Mouse (Mus musculus) neural tube, embryonic 15.5 days (tissue): ENCODE results near the gene Kitl. TPM values are rescaled to one million over a fixed set of nuclear protein-coding genes. Genes with fewer than 3 reads are reported as not detected.

ENCODE experiments used
- ATAC-seq: fragments of 200-750 bp; cut with Nextera tagmentation; 2 replicates; pipeline ENCODE4 v1.8.0; 2017; ENCODE audit warnings: mild to moderate bottlenecking, moderate TSS enrichment, moderate library complexity; ENCODE audit not compliant: low FRiP score
- H3K27ac ChIP-seq: fragments of 300-500 bp; sonication (generic); replicated peaks from 2 replicates; pipeline ENCODE4 v1.5.1; 2015; ENCODE audit warnings: mild to moderate bottlenecking, inconsistent platforms
- H3K27me3 ChIP-seq: fragments of 300-500 bp; sonication (generic); replicated peaks from 2 replicates; pipeline ENCODE4 v1.6.1; 2015; ENCODE audit warnings: inconsistent platforms
- H3K36me3 ChIP-seq: fragments of 300-500 bp; sonication (generic); 2 replicates; pipeline ENCODE4 v1.6.1; 2015; ENCODE audit warnings: inconsistent platforms
- H3K4me1 ChIP-seq: fragments of 300-500 bp; sonication (generic); 2 replicates; pipeline ENCODE4 v1.6.1; 2015; ENCODE audit warnings: inconsistent platforms
- H3K4me2 ChIP-seq: fragments of 300-500 bp; sonication (generic); 2 replicates; pipeline ENCODE4 v1.6.1; 2015; ENCODE audit warnings: inconsistent platforms, mild to moderate bottlenecking, moderate library complexity
- H3K4me3 ChIP-seq: fragments of 300-500 bp; sonication (generic); replicated peaks from 2 replicates; pipeline ENCODE4 v1.5.1; 2015; ENCODE audit warnings: mild to moderate bottlenecking, inconsistent platforms
- H3K9ac ChIP-seq: fragments of 300-500 bp; sonication (generic); replicated peaks from 2 replicates; pipeline ENCODE4 v1.6.1; 2015; ENCODE audit warnings: mild to moderate bottlenecking, inconsistent platforms
- H3K9me3 ChIP-seq: fragments of 300-500 bp; sonication (generic); replicated peaks from 2 replicates; pipeline ENCODE4 v1.6.1; 2016; ENCODE audit warnings: inconsistent platforms
- WGBS: fragments of 180-500 bp; shearing (Covaris S2); methylation state at CpG from one replicate; pipeline ENCODE4 v1.1.7; 2015; ENCODE audit warnings: mixed read lengths; 5-methylcytosine and 5-hydroxymethylcytosine counted together
- polyA plus RNA-seq: library from polyadenylated mRNA; unstranded; fragments of >200 nt; fragmentation: Nextera tagmentation; extraction: Ambion mirVana; gene quantifications from 2 replicates; pipeline ENCODE4 v1.2.1, GENCODE M21; 2015

Kitl gene
- polyA plus RNA-seq, 1 experiment from 2014 or later, result 24.5 TPM

DNA sequence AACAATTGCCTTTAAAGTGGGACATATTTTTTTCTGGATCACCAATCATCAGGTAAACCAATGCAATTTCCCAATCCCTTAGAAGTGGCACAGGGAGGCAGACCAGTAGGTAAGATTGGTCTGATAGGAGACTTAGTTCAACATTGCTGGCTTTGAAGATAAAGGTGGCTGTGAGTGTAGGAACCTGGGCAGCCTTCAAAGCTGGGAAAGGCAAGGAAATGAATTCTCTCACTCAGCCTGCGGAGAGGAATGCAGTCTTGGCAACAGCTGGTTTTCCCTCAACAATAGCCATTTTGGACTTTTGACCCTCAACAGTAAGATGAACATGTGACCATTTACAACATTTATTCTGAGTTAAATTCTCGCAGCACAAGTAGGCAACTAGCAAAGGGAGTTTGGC lies 1.3 kb upstream of the Kitl start:
- H3K27me3 ChIP-seq, result peaks cover 7% of the 10 kb centered on the region; the same call in 1 of the 2 replicates
- H3K4me3 ChIP-seq, result no peak overlapping the region
- no peaks in the 10 kb centered on the region for H3K9me3 ChIP-seq
- WGBS, result 46% methylated on average over 2 of the region's 2 CpGs
- H3K27ac ChIP-seq, result no peak overlapping the region
- H3K4me1 ChIP-seq, result peaks cover 11% of the 10 kb centered on the region
- no peak overlapping the region for H3K9ac ChIP-seq
- H3K36me3 ChIP-seq, result no peaks in the 10 kb centered on the region
- ATAC-seq, result no peak
- no peak overlapping the region for H3K4me2 ChIP-seq

DNA sequence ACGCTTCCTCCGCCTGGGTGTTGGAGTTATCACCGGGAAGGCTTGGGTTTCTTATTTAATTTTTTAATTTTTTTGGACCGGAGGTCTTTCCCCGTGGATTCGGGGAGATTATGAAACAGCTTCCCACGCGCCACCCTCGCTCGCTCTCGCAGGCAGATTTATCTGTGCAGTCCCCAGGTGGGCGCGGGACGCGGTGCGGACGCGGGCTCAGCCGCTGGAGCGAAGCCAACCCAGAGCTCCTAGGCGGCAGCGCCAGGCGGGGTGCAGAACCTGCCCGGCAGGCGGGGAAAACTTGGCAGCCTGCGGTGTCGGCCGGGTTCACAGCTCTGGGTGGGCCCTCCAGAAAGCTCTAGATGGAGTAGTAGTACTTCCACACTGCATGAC lies 888 bp downstream of the Kitl start:
- WGBS, result under 1% methylated on average over 28 of the region's 28 CpGs

DNA sequence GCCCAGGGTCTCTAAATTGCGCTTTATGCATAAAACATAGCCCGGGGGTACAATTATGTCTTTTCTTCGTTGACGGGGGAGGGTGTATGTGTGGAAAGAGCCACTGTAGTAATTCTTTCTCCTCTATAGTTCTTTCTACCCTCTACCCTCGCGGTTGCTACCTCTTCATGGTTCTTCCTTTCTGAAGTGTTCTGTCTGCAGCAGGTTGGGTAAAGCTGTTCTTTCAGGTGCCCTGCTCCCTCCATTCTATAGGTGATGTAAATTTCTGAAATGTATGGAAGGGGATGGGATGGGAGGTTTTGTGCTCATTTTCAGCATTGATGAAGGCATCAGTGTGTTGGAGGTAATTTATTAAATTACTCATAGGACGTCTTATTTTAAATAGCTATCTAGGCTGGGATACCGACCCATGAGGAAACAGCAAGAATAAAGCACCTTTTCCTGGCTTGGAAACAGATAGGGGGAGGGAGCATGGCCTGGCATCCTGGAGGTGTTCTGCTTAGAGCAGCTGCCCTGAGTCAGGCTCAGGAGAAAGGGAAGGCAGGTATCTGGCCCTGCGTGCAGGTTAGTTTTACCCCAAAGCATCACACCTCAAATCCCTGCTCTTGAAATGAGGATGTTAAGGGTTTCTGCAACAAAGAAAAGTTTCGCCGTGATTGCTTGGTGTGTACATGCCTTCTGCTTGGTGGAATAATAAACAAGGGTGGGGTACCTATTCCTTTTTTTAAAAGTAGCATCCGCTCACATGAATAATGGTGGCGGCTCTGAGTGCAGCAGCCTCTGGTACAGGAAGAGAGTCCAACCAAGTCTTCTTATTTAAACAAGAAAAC lies 1.7 kb downstream of the Kitl start:
- Histone ChIP-seq H3K9ac (peak overlapping the region; percentile 34; the same call in 1 of the 2 replicates), H3K4me2 (peak overlapping the region; percentile 94), H3K4me1 (peaks cover 23% of the 10 kb centered on the region), H3K27me3 (peaks cover 10% of the 10 kb centered on the region; the same call in 1 of the 2 replicates), H3K27ac (0 out of 2 replicates have a peak overlapping the region, but pooled peaks have one; percentile 18), H3K9me3 (no peaks in the 10 kb centered on the region), H3K4me3 (peak overlapping the region; percentile 79), H3K36me3 (no peaks in the 10 kb centered on the region)
- whole genome bisulfite sequencing, result 12% methylated on average over 13 of the region's 13 CpGs
- no peak for ATAC-seq

More for the DNA sequence above, 888 bp downstream of the Kitl start:
- H3K36me3 ChIP-seq, result no peaks in the 10 kb centered on the region
- H3K27ac ChIP-seq, result peak overlapping the region; percentile 77
- peak; percentile 54 for ATAC-seq
- H3K4me2 ChIP-seq, result peak overlapping the region; percentile 94
- H3K27me3 ChIP-seq, result peaks cover 10% of the 10 kb centered on the region; the same call in 1 of the 2 replicates
- peaks cover 21% of the 10 kb centered on the region for H3K4me1 ChIP-seq
- no peaks in the 10 kb centered on the region for H3K9me3 ChIP-seq
- H3K4me3 ChIP-seq, result peak overlapping the region; percentile 79
- peak overlapping the region; percentile 70 for H3K9ac ChIP-seq

DNA sequence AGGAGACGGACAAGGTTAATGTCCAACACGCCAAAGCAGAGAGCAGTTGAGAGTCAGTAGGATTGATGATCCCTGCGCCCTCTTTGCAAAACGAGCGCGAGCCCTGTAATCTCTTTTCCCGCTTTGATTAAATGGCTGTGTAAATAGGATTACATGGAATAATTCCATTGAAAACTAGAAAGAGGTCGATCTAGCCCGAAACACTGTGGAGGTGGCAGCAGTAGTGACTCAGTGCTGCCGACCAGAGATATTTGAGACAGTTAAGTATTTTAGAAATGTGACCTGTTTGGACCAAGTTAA lies 2.3 kb downstream of the Kitl start:
- H3K27ac ChIP-seq, result no peak overlapping the region
- no peaks in the 10 kb centered on the region for H3K9me3 ChIP-seq
- ATAC-seq, result no peak
- no peaks in the 10 kb centered on the region for H3K36me3 ChIP-seq
- H3K9ac ChIP-seq, result peak overlapping the region; percentile 34; the same call in 1 of the 2 replicates
- peaks cover 29% of the 10 kb centered on the region for H3K4me1 ChIP-seq
- peak overlapping the region; percentile 94 for H3K4me2 ChIP-seq
- peak overlapping the region; percentile 79 for H3K4me3 ChIP-seq
- 3% methylated on average over 10 of the region's 10 CpGs for WGBS
- peaks cover 10% of the 10 kb centered on the region; the same call in 1 of the 2 replicates for H3K27me3 ChIP-seq

DNA sequence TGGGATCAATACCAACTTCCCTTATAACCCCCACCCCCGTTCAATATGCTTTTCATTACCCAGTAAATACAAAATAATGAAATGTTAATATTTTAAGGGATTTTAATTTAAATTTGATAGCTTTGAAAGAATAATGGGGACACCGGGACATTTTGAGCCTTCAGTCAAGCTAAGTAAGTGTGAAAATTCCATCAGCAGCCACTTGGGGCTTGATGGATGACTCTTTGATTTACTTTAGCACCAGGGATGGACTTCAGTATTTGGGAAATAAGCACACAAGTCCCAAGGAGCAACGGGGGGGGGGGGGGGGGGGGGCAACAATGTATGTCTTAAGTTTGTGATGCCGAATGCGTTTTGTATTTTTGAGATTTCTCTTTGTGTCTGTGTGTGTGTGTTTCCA lies 3.1 kb downstream of the Kitl start:
- H3K27me3 ChIP-seq, result peaks cover 10% of the 10 kb centered on the region; the same call in 1 of the 2 replicates

DNA sequence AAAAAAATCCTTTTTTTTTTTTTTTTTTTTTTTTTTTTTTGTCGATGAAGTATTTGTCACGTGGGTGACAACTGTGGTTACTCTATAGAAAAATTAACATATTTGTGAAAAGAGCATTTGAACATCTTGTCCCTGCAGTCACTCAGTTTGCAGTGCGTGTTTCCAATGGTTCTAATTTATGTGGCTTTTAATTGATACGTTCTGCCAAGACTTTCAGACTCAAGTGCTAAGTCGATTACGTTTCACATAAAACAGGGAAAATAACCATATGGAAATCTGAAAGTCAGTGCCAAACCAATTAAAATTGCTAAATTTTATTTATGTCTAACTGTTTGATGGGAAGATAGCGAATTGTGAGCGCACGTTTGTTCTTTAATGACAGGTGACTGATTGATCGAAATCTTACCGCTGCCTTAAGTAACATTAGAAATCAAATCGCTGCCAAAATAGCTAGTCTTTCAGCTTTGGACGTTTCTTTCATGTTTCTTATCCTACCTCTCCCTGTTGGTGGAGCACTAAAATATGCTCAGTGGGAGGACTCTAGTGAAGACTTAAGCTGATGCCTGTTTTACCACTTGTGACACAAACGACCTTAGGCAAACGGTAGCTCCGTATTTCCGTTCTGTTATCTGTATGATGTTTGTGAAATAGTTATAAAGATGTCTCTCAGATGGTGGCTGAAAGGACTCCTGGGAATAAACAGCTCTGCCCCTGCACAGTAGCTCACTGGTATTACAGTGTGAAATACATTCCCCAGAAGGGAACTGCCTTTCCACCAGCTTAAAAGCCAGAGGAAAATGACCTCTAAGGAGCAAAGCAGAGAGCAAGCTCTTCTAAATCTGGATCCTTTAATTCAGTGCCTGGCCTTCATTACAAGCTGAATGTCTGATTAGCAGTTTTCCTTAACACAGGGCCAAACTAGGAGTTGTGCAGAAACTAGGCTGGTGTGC lies 4.1 kb downstream of the Kitl start:
- Histone ChIP-seq H3K4me2 (peak overlapping the region; percentile 94), H3K4me1 (peaks cover 30% of the 10 kb centered on the region), H3K9ac (no peak overlapping the region), H3K9me3 (no peaks in the 10 kb centered on the region), H3K27ac (no peak overlapping the region), H3K27me3 (0 out of 2 replicates have a peak, but pooled peaks cover 3% of the 10 kb centered on the region), H3K36me3 (no peaks in the 10 kb centered on the region), H3K4me3 (no peak overlapping the region)
- 34% methylated on average over 17 of the region's 17 CpGs for WGBS
- no peak for ATAC-seq

More for the DNA sequence above, 3.1 kb downstream of the Kitl start:
- H3K4me2 ChIP-seq, result peak overlapping the region; percentile 94
- no peak overlapping the region for H3K9ac ChIP-seq
- peak overlapping the region; percentile 9; the same call in 1 of the 2 replicates for H3K4me3 ChIP-seq
- H3K4me1 ChIP-seq, result peaks cover 30% of the 10 kb centered on the region
- no peak overlapping the region for H3K27ac ChIP-seq
- H3K36me3 ChIP-seq, result no peaks in the 10 kb centered on the region
- WGBS, result 30% methylated on average over 5 of the region's 5 CpGs
- no peaks in the 10 kb centered on the region for H3K9me3 ChIP-seq
- no peak for ATAC-seq

DNA sequence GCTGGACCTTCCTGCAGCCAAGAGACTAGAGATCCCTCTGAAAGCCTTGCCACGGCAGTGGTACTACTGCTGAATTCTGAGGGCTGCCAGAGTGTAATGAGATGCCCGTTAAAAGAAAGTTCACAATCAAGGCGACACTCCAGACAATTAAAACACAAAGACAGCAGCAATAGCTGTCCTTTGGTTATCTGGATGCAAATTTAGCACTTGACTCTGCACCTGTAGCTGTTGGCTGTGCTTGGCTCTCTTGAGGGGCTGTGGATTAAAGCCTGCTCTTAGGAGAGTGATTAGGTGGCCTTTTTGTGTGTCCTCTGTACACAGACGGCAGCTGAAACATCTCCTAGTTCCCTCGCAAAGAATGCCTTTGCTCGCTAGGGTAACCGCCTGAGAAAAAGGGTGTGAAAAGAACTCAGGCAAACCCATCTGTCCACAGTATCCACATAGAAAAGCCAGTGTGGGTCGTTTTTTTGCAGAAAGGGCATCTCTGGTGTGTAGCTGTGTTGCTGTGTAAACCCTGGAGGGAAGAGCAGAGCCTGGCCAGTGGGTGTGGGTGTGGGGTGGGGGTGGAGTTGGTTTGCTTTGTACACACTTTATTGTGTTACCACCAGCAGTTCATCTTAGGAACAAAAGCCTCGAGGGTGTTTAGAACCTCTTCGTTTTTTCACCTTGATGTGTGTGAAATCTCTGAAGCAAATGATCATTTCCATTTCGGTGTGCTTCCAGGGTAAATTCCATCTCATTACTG lies 6.8 kb downstream of the Kitl start:
- H3K9ac ChIP-seq, result no peak overlapping the region
- H3K4me3 ChIP-seq, result no peak overlapping the region
- WGBS, result 10% methylated on average over 11 of the region's 11 CpGs
- peaks cover 25% of the 10 kb centered on the region for H3K4me1 ChIP-seq
- peak; percentile 49 for ATAC-seq
- no peaks in the 10 kb centered on the region for H3K9me3 ChIP-seq
- 0 out of 2 replicates have a peak overlapping the region, but pooled peaks have one; percentile 2 for H3K4me2 ChIP-seq
- 0 out of 2 replicates have a peak overlapping the region, but pooled peaks have one; percentile 37 for H3K27ac ChIP-seq
- no peaks in the 10 kb centered on the region for H3K36me3 ChIP-seq
- H3K27me3 ChIP-seq, result 0 out of 2 replicates have a peak, but pooled peaks cover 3% of the 10 kb centered on the region

DNA sequence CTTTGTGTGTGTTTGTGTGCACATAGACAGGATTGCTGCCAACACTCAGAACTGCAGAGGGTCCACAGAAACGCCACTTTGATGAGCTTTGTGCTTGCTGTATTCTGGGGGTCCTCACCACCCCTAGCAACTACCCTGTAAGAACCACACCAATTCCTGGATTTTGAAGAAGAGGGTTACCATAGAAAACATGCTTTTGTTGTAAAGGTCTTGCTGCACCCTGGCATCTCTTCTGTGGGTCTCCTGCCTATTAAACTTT lies 7.3 kb downstream of the Kitl start:
- Histone ChIP-seq H3K36me3 (no peaks in the 10 kb centered on the region), H3K4me1 (peaks cover 21% of the 10 kb centered on the region), H3K9me3 (no peaks in the 10 kb centered on the region), H3K4me3 (no peak overlapping the region), H3K27ac (0 out of 2 replicates have a peak overlapping the region, but pooled peaks have one; percentile 37), H3K27me3 (0 out of 2 replicates have a peak, but pooled peaks cover 3% of the 10 kb centered on the region), H3K9ac (no peak overlapping the region), H3K4me2 (no peak overlapping the region)
- ATAC-seq, result peak; percentile 29; the same call in 1 of the 2 replicates
- 28% methylated on average over 1 of the region's 1 CpGs for WGBS

DNA sequence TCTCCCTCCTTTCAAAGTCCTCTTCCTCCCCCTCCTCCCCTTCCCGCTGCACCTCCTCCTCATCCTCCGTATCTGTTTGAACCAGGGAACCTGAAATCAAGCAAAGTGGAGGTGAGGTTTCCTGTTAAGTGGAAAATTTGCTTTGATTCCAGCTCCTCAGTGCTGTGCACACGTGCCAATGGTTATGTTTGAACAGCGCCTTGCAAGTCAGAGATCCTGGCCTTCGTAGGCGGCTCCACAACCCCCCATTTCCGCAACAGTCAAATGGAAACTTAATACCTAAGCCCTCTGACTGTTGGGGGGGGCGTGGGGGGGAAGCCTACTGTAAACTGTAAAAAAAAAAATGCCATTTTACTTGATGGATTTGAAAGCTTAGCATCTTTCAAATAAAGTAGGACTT lies 10.2 kb downstream of the Kitl start:
- no peaks in the 10 kb centered on the region for H3K27me3 ChIP-seq
- peaks cover 9% of the 10 kb centered on the region for H3K4me1 ChIP-seq
- H3K36me3 ChIP-seq, result no peaks in the 10 kb centered on the region
- H3K9ac ChIP-seq, result no peak overlapping the region
- H3K4me3 ChIP-seq, result no peak overlapping the region
- H3K27ac ChIP-seq, result no peak overlapping the region
- H3K9me3 ChIP-seq, result no peaks in the 10 kb centered on the region
- no peak overlapping the region for H3K4me2 ChIP-seq
- ATAC-seq, result no peak
- 83% methylated on average over 8 of the region's 8 CpGs for WGBS

DNA sequence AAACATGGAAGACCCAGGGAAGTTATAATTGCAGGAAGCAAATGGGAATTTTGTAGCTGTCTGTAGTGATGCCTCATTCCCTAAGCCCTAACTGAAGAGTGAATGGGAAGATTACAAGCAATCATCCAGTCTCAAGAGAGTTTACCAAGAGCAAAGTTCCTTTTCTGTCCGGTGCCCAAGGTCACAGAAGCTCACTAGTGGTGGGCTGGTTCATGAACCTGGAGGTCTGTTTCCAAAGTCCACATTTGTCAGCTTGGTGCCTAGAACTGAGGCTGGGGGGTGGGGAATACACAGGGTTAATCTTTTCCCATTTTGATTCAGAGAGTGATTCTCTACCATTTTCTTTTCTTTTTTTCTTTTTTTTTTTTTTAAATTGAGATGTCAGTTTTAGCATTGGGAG lies 11.3 kb downstream of the Kitl start:
- Histone ChIP-seq H3K4me2 (no peak overlapping the region), H3K36me3 (no peaks in the 10 kb centered on the region), H3K9ac (no peak overlapping the region), H3K4me3 (no peak overlapping the region), H3K27me3 (no peaks in the 10 kb centered on the region), H3K9me3 (no peaks in the 10 kb centered on the region), H3K4me1 (peaks cover 9% of the 10 kb centered on the region), H3K27ac (no peak overlapping the region)
- WGBS, result 82% methylated on average over 1 of the region's 1 CpGs
- no peak for ATAC-seq

DNA sequence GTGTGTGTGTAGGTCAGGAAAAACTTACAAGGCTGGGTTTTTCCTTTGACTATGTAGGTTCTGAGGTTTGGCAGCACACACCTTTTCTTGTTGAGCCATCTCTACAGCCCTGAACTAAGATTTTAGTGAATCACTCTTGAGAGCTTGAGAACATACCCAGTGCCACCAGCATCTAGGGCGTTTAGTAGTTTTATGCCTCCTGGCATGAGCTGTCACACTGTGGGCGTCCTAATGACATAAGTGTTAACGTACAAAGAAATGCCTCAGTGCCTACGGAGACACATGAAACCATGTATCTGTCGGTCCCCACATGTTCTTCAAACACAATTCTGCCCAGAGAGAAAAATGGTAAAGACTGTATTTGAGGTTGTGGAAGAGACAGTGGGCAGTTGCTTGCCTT lies 15.0 kb downstream of the Kitl start:
- ATAC-seq, result no peak

More for the DNA sequence above, 15.0 kb downstream of the Kitl start:
- no peaks in the 10 kb centered on the region for H3K4me1 ChIP-seq
- no peak overlapping the region for H3K27ac ChIP-seq
- 73% methylated on average over 5 of the region's 5 CpGs for WGBS
- H3K9ac ChIP-seq, result no peak overlapping the region
- no peaks in the 10 kb centered on the region for H3K27me3 ChIP-seq
- H3K36me3 ChIP-seq, result no peaks in the 10 kb centered on the region
- no peaks in the 10 kb centered on the region for H3K9me3 ChIP-seq
- no peak overlapping the region for H3K4me3 ChIP-seq
- H3K4me2 ChIP-seq, result no peak overlapping the region
